7 mouse cellular contexts compared by ENCODE assay signal in the genomic region with DNA sequence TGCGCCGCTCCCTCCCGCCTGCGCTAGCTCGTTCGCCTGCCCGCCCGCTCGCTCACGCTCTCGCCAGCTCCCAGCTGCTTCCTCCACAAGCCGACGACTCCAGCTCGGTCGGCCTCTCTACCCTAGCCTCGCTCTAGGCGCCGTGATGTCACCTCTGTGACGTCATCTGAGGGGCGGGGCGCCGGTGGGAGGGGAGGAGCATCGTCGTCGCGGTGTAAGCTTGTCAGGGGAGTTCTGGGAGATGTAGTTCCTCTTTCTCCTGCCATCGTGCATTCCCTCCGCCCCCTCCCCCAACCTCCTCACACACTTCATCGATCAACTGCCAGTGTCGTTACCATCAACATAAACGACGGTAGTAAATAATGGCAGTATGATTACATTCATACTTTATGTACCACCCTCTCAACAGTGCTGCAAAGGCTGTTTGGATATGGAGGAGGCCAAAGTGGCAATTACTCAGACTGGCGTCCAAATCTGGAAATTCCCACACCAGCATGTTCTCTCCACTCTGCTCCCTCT. TPM values are rescaled to one million over a fixed set of nuclear protein-coding genes. Genes with fewer than 3 reads are reported as not detected.
DNase-seq lines count a peak whose midpoint lies in the region; ATAC-seq lines count a peak whose summit lies in the region.

TSS of gene Ube2h (minus strand) at position 141 of the 519 bp plus-strand sequence.

- no peaks in the 10 kb centered on the region for H3K9me3 ChIP-seq in embryonic facial prominence, embryonic 11.5 days (replicated peaks; ENCODE audit: control insufficient read depth, low read length)
- H3K9me3 ChIP-seq in limb, embryonic 11.5 days (ENCODE audit: control insufficient read depth, low read length) = no peaks in the 10 kb centered on the region
- no peaks in the 10 kb centered on the region for H3K9me3 ChIP-seq in midbrain, embryonic 14.5 days (ENCODE audit: control insufficient read depth, low read length)

- peak within 1 kb of the TSS; percentile 79 for H3K4me3 ChIP-seq in embryonic facial prominence, embryonic 11.5 days (ENCODE audit: low read depth, low read length)
- peak within 1 kb of the TSS; percentile 81 for H3K4me3 ChIP-seq in limb, embryonic 11.5 days (ENCODE audit: low read depth, low read length)
- H3K4me3 ChIP-seq in midbrain, embryonic 14.5 days (replicated peaks; ENCODE audit: low read depth, low read length) = peak within 1 kb of the TSS; percentile 78

- H3K9ac ChIP-seq in embryonic facial prominence, embryonic 11.5 days (replicated peaks; ENCODE audit: low read length) = peak within 1 kb of the TSS; percentile 78
- peak within 1 kb of the TSS; percentile 78 for H3K9ac ChIP-seq in limb, embryonic 11.5 days (ENCODE audit: low read length)
- peak within 1 kb of the TSS; percentile 85 for H3K9ac ChIP-seq in midbrain, embryonic 14.5 days (replicated peaks; ENCODE audit: low read length)

- no peaks in the 10 kb centered on the region for H3K36me3 ChIP-seq in embryonic facial prominence, embryonic 11.5 days (replicated peaks; ENCODE audit: control insufficient read depth, insufficient read depth, low read depth, low read length)
- no peaks in the 10 kb centered on the region for H3K36me3 ChIP-seq in limb, embryonic 11.5 days (ENCODE audit: control insufficient read depth, insufficient read depth, low read length)
- H3K36me3 ChIP-seq in midbrain, embryonic 14.5 days (ENCODE audit: control insufficient read depth, insufficient read depth, low read length) = no peaks in the 10 kb centered on the region

- no peaks in the 10 kb centered on the region for H3K27me3 ChIP-seq in embryonic facial prominence, embryonic 11.5 days (ENCODE audit: control insufficient read depth, insufficient read depth, low read length)
- no peaks in the 10 kb centered on the region for H3K27me3 ChIP-seq in limb, embryonic 11.5 days (ENCODE audit: control insufficient read depth, insufficient read depth, low read length)
- no peaks in the 10 kb centered on the region for H3K27me3 ChIP-seq in midbrain, embryonic 14.5 days (ENCODE audit: control insufficient read depth, insufficient read depth, low read length)

- WGBS in embryonic facial prominence, embryonic 11.5 days = under 1% methylated on average over 28 of the region's 33 CpGs
- 1% methylated on average over 32 of the region's 33 CpGs for WGBS in limb, embryonic 11.5 days
- WGBS in midbrain, embryonic 14.5 days = under 1% methylated on average over 32 of the region's 33 CpGs

- peak; percentile 100 for DNase-seq in adrenal gland, postnatal 14 days
- DNase-seq in embryonic facial prominence, embryonic 11.5 days (ENCODE audit: low spot score) = peak; percentile 99
- DNase-seq in heart, adult 11 months = peak; percentile 100
- peak; percentile 100 for DNase-seq in kidney, adult 18-20 months
- DNase-seq in limb, embryonic 11.5 days (ENCODE audit: low spot score) = peak; percentile 100
- DNase-seq in midbrain, embryonic 14.5 days = peak; percentile 99
- peak; percentile 100 for DNase-seq in spleen, adult 18-20 months

- peaks cover 4% of the 10 kb centered on the region for H3K4me1 ChIP-seq in embryonic facial prominence, embryonic 11.5 days (ENCODE audit: control insufficient read depth, insufficient read depth, low read length)
- H3K4me1 ChIP-seq in limb, embryonic 11.5 days (ENCODE audit: control insufficient read depth, insufficient read depth, low read length) = peaks cover 7% of the 10 kb centered on the region
- H3K4me1 ChIP-seq in midbrain, embryonic 14.5 days (ENCODE audit: control insufficient read depth, insufficient read depth, low read length) = peaks cover 27% of the 10 kb centered on the region

- ATAC-seq in embryonic facial prominence, embryonic 11.5 days (replicated peaks; ENCODE audit: insufficient number of reproducible peaks, low FRiP score, low TSS enrichment, low read depth) = peak; percentile 92
- peak; percentile 86 for ATAC-seq in limb, embryonic 11.5 days (ENCODE audit: insufficient number of reproducible peaks, low FRiP score, low TSS enrichment, low read depth)
- peak; percentile 94 for ATAC-seq in midbrain, embryonic 14.5 days (ENCODE audit: low FRiP score, low TSS enrichment)

- H3K4me2 ChIP-seq in embryonic facial prominence, embryonic 11.5 days (ENCODE audit: low read depth, low read length) = peak within 1 kb of the TSS; percentile 86
- peak within 1 kb of the TSS; percentile 61 for H3K4me2 ChIP-seq in limb, embryonic 11.5 days (ENCODE audit: low read depth, severe bottlenecking)
- peak within 1 kb of the TSS; percentile 95 for H3K4me2 ChIP-seq in midbrain, embryonic 14.5 days (ENCODE audit: low read length)

- H3K27ac ChIP-seq in embryonic facial prominence, embryonic 11.5 days (replicated peaks; ENCODE audit: low read depth, low read length) = peak within 1 kb of the TSS; percentile 76
- peak within 1 kb of the TSS; percentile 36 for H3K27ac ChIP-seq in limb, embryonic 11.5 days (replicated peaks; ENCODE audit: low read depth, low read length)
- peak within 1 kb of the TSS; percentile 93 for H3K27ac ChIP-seq in midbrain, embryonic 14.5 days (replicated peaks; ENCODE audit: low read depth, low read length)

RNA-seq across cellular contexts. Expression of gene Ube2h, which starts in this region (rescaled TPM):
- 116 and 124 TPM in 2 replicates for total RNA-seq in adrenal gland, postnatal 14 days (2021)
- 48.4 and 52.4 TPM in 2 replicates for polyA plus RNA-seq in embryonic facial prominence, embryonic 11.5 days (2014; fragmentation: Nextera tagmentation; extraction: Ambion mirVana)
- 48.7 and 49.3 TPM in 2 replicates for polyA plus RNA-seq in limb, embryonic 11.5 days (2014; fragmentation: Nextera tagmentation; extraction: Ambion mirVana)
- 63.1 and 76.5 TPM in 2 replicates for polyA plus RNA-seq in midbrain, embryonic 14.5 days (2014; fragmentation: Nextera tagmentation; extraction: Ambion mirVana)

Comparison
In these comparisons a context has a peak if more than half of its experiments do, and no peak if none do; other contexts are left out.
1. Peak in every context shown above with its lines: DNase-seq, ATAC-seq, H3K4me3 ChIP-seq and H3K27ac ChIP-seq.
2. H3K27ac ChIP-seq: peak in every context shown above with its lines; median percentile 93 in midbrain, embryonic 14.5 days; 76 in embryonic facial prominence, embryonic 11.5 days; 36 in limb, embryonic 11.5 days.